Mouse (Mus musculus): ENCODE data around the gene Olfr1173.

Gene Olfr1173

DNA sequence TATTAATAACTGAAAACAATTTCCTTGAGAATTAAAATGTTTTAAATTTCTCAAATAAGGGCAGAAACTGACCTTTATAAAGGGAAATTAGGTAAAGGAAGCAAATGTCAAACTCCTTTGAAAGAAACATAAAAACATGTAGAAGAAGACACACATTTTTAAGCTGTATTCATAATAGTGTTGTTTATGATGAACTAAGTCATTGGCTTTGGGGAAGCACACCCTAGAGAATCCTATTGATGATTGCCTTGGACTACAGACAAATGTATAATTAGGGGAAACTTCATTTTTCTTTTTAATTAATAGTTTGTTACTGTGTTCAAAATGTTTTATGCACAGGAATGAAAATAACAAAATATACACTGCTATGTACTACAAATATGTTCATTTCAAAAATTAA is at the start of gene Olfr1173:
Gene Olfr1173 (minus strand): TSS at position 101 of the 400 bp plus-strand sequence.
- ATAC-seq (ENCODE audit: low TSS enrichment), result no peak

DNA sequence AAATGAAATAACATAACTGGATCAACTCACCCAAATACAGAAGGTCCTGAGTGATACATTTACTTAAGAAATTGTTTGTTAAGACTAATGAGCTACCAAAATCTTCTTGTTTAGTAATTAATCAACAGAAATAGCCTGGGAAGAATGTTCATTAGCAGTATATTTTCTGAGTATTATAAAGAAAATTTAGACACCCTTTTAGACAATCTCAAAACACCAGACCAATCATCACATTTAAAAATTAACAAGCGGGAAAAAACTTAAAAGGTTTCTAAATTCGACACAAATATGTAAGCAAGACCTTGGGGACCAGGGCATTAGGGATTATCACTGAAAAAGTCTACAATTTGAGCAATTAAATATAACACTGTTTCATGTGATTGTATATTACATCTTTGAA is 47.4 kb upstream of the Olfr1173 start, which contains the start of gene Olfr1175-ps:
Gene Olfr1175-ps (minus strand): TSS at position 101 of the 400 bp plus-strand sequence.
- ATAC-seq (ENCODE audit: low TSS enrichment), result no peak

DNA sequence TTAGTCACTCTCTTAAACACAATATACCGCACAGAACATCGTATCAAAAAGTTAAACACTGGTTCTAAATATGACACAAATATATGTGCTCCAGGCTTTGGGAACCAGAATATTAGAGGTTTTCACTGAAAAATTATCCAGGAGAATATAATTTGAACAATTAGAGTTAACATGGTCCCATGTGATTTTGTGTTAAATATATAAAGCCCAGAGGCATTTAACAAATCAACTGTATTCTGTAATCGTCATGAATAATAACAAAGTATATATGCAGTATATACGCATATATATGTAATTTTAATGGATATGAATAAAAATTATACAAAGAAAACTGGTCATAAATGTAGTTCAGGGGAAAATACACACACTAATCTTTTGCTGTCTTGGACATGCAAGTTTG is 35.4 kb upstream of the Olfr1173 start, which contains the start of gene Olfr1174-ps:
Gene Olfr1174-ps (minus strand): TSS at position 101 of the 400 bp plus-strand sequence.
- no peak for ATAC-seq (ENCODE audit: low TSS enrichment)

DNA sequence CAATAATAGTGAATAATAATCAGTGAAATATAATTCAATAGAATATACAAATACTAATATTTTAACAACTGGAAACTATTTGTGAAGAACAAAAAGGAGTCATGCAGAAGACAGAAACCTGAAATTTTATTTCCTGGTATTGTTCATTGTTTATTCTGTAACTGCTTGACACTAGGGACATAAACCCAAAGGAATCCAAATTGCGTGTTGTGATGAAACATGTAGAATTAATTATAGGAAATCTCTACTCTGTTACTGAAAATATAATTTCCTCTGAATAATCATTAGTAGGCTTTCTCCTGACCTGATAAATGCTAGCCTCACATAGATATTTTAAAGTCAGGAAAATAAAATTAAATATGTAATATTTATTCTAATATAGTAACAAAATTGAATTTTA is 51.4 kb downstream of the Olfr1173 start, which contains the start of gene Olfr1170:
Gene Olfr1170 (minus strand): TSS at position 101 of the 400 bp plus-strand sequence.
- ATAC-seq (ENCODE audit: low TSS enrichment), result no peak
